Mouse (Mus musculus): ENCODE data around the gene Setd5. TPM values are rescaled to one million over a fixed set of nuclear protein-coding genes. Genes with fewer than 3 reads are reported as not detected.
A peak's percentile ranks its signal among the peaks of the same experiment; 100 is the strongest.

The Setd5 gene
- polyA plus RNA-seq, 1 experiment from 2014 or later: 42.6 TPM

DNA sequence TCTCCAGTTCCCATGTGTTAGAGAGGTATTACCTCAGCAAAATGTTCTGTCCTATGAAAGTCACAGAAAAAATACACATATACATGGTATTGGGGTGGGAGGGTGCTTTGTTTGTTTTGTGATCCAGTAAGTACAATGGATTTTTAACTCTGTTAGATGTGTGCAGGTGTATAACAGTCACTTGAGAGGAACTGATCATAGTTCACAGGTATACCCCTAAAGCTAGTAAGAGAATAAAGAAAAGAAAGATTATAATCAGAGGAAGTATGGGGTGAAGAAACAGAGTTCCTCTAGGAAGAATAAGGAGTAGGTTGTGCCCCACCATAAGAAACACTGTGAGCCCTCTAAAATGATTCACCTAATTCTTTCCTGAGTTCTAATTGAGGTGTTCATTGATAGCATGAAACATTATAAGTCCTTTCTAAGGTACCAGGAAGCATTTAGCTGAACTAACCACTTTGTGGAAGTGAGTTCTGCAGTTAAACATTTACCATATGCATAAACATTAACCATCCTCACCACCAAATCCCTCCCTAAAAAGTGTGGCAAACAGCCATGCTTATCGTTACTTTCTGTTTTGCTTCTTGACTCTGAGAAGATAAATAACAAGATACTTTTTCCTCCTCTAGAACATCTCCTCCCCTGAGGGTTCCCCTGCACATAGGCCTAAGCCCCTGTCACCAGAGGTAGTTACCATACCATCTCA is 64.4 kb downstream of the Setd5 start:
- Histone ChIP-seq H3K9me3 (replicated peaks) (no peaks in the 10 kb centered on the region), H3K36me3 (peaks cover 66% of the 10 kb centered on the region), H3K4me3 (no peak overlapping the region), H3K27ac (no peak overlapping the region), H3K4me2 (no peak overlapping the region), H3K9ac (no peak overlapping the region), H3K27me3 (no peaks in the 10 kb centered on the region), H3K4me1 (replicated peaks) (no peaks in the 10 kb centered on the region)
- no peak for ATAC-seq (replicated peaks; ENCODE audit: insufficient number of reproducible peaks, insufficient read depth, low FRiP score, low read depth)
- WGBS: 71% methylated on average over 1 of the region's 1 CpGs

DNA sequence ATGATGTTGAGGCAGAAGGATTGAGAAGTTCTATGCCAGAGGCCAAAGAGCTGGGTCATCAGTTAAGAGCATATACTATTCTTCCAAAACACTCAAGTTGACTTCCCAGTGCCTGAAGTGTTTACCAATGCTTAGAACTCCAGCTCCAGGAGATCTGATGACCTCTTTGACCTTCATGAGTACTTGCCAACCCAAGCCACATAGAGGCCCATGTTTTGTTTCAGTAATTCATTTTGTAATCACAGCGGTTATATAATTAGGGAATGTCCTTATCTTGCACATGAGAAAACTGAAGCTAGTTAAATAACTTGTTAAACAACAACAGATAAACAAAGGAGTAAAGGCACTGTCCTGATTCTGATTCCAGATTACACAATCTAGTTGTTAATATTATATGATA is 67.6 kb downstream of the Setd5 start:
- 88% methylated on average over 1 of the region's 1 CpGs for WGBS
- Histone ChIP-seq H3K27ac (no peak overlapping the region), H3K27me3 (no peaks in the 10 kb centered on the region), H3K36me3 (peaks cover 81% of the 10 kb centered on the region), H3K9ac (no peak overlapping the region), H3K4me1 (replicated peaks) (no peaks in the 10 kb centered on the region), H3K4me2 (no peak overlapping the region), H3K4me3 (no peak overlapping the region), H3K9me3 (replicated peaks) (no peaks in the 10 kb centered on the region)
- ATAC-seq (replicated peaks; ENCODE audit: insufficient number of reproducible peaks, insufficient read depth, low FRiP score, low read depth): no peak

DNA sequence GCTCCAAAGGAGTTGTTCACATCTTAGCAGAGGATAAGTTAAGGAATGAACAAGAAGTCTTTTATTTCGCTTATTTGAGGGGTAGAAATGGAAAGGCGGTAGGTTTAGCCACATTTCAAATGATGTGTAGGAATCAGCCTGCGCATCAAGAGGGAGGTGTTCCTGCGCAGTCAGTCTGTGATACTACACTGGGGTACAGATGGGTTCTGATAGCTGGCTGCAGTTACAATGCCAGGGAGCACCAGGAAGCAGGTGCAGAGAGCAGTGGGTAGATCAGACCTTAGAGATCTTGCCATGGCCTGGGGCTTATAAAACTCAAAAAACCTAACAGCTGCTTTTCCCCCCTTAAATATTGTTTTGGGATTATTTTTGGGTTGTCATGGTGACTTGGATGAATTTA is 68.1 kb downstream of the Setd5 start:
- no peak for ATAC-seq (replicated peaks; ENCODE audit: insufficient number of reproducible peaks, insufficient read depth, low FRiP score, low read depth)
- Histone ChIP-seq H3K9ac (no peak overlapping the region), H3K36me3 (peaks cover 85% of the 10 kb centered on the region), H3K27me3 (no peaks in the 10 kb centered on the region), H3K4me1 (replicated peaks) (no peaks in the 10 kb centered on the region), H3K27ac (no peak overlapping the region), H3K4me3 (no peak overlapping the region), H3K4me2 (no peak overlapping the region), H3K9me3 (replicated peaks) (no peaks in the 10 kb centered on the region)
- 96% methylated on average over 4 of the region's 4 CpGs for WGBS

DNA sequence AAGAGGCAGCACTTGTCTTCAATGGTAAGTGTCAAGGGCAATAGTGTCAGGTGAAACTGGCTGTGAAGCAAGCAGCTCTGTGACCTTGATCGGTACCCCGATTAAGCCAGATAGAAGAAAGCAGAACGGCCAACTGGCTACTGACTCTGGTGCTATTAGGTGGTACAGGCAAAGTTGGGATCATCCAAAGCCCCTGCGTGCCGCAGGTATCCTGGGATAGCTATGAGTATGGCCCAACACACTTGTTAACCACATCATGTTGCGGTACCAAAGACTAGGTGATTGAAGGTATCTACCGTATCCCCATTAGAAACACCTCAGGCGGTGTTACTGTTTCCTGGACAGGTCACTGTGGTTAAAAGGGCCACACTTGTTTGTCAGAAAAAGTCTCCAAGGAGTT is 76.9 kb downstream of the Setd5 start:
- Histone ChIP-seq H3K9ac (no peak overlapping the region), H3K4me2 (no peak overlapping the region), H3K36me3 (peaks cover 82% of the 10 kb centered on the region), H3K27ac (no peak overlapping the region), H3K4me1 (replicated peaks) (no peaks in the 10 kb centered on the region), H3K9me3 (replicated peaks) (no peaks in the 10 kb centered on the region), H3K4me3 (no peak overlapping the region), H3K27me3 (no peaks in the 10 kb centered on the region)
- WGBS: 94% methylated on average over 8 of the region's 8 CpGs
- no peak for ATAC-seq (replicated peaks; ENCODE audit: insufficient number of reproducible peaks, insufficient read depth, low FRiP score, low read depth)

DNA sequence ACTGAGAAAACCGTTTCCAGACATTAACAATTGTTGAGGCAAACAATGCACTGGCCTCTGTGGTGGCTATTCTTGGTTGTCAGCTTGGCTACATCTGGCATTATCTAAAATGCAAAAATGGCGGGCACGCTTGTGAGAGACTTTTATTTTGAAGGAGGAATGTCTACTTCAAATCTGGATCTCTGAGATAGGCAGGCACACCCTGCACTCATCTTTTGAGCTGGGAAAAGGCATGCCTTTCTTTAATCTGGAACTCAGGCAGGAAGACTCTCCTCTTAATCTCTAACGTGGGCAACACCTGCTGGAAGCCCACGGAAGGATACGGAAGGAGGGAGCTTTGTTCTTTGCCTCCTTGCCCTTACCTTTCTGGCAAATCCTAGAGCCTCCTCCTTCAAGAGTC is 77.7 kb downstream of the Setd5 start:
- Histone ChIP-seq H3K9ac (no peak overlapping the region), H3K4me3 (no peak overlapping the region), H3K36me3 (peaks cover 73% of the 10 kb centered on the region), H3K27ac (no peak overlapping the region), H3K27me3 (no peaks in the 10 kb centered on the region), H3K4me1 (replicated peaks) (no peaks in the 10 kb centered on the region), H3K9me3 (replicated peaks) (no peaks in the 10 kb centered on the region), H3K4me2 (no peak overlapping the region)
- no peak for ATAC-seq (replicated peaks; ENCODE audit: insufficient number of reproducible peaks, insufficient read depth, low FRiP score, low read depth)
- 80% methylated on average over 6 of the region's 6 CpGs for WGBS

DNA sequence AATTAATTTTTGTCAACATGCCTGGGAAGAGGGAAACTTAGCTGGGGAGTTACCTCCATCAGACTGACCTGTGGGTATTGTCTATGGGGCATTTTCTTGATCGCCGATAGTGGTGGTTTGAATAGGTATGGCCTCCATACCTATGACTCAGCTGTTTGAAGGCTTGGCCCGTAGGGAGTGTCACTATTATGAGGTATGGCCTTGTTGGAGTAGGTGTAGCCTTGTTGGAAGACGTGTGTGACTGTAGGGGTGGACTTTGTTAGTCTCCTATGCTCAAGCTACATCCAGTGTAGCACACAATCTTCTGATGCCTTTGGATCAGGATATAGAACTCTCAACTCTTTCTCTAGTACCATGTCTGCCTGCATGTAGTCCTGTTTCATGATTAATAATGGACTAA is 78.9 kb downstream of the Setd5 start:
- 86% methylated on average over 4 of the region's 4 CpGs for WGBS
- H3K4me2 ChIP-seq: no peak overlapping the region
- H3K27me3 ChIP-seq: no peaks in the 10 kb centered on the region
- H3K27ac ChIP-seq: no peak overlapping the region
- H3K9me3 ChIP-seq (replicated peaks): no peaks in the 10 kb centered on the region
- peaks cover 62% of the 10 kb centered on the region for H3K36me3 ChIP-seq
- no peak overlapping the region for H3K9ac ChIP-seq
- no peaks in the 10 kb centered on the region for H3K4me1 ChIP-seq (replicated peaks)
- no peak for ATAC-seq (replicated peaks; ENCODE audit: insufficient number of reproducible peaks, insufficient read depth, low FRiP score, low read depth)
- no peak overlapping the region for H3K4me3 ChIP-seq

DNA sequence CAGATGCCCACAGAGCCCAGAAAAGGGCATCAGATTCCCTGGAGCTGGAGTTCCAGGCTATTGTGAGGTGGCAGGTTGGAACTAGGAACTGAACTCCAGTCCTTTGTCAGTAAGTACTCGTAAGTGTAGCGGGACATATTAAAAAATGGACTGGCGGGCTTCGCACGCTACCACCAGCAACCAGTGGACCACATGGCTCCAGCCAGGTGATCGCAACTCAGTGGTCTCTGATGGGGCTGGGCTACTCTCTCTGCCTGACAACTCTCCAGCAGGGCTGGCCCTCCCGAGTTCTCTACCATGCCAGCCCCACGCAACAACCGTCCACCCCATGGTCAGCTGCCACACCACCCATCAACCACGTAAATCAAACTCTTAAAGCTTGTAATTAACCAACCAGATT is 82.9 kb downstream of the Setd5 start:
- H3K36me3 ChIP-seq: peaks cover 26% of the 10 kb centered on the region
- WGBS: 92% methylated on average over 10 of the region's 10 CpGs

DNA sequence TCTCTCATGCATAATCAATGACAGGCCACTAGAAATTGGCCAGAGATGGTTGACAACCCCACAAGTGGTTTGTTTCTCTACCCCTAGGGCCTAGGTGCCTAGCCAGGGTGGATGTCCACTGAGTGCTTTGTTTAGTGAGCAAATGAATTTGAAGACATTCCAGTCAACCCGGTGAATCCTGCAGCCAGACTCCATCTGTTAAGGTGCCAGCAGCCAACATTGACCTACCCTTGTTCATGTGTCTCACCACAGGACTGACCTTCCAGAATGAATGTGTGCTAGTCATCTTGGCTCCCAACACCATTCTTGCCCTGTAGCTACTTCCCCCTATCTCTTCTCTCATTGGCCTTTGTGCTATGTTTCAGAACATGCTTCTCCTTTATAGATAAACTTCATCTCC is 84.8 kb downstream of the Setd5 start:
- 77% methylated on average over 1 of the region's 1 CpGs for WGBS
- Histone ChIP-seq H3K27me3 (no peaks in the 10 kb centered on the region), H3K4me2 (no peak overlapping the region), H3K27ac (no peak overlapping the region), H3K9ac (no peak overlapping the region), H3K36me3 (peaks cover 13% of the 10 kb centered on the region), H3K4me1 (replicated peaks) (peaks cover 8% of the 10 kb centered on the region), H3K9me3 (replicated peaks) (no peaks in the 10 kb centered on the region), H3K4me3 (no peak overlapping the region)
- no peak for ATAC-seq (replicated peaks; ENCODE audit: insufficient number of reproducible peaks, insufficient read depth, low FRiP score, low read depth)

More for the DNA sequence above, 82.9 kb downstream of the Setd5 start:
- no peak overlapping the region for H3K4me2 ChIP-seq
- H3K9ac ChIP-seq: no peak overlapping the region
- H3K4me1 ChIP-seq (replicated peaks): no peaks in the 10 kb centered on the region
- no peak overlapping the region for H3K27ac ChIP-seq
- no peaks in the 10 kb centered on the region for H3K27me3 ChIP-seq
- H3K9me3 ChIP-seq (replicated peaks): no peaks in the 10 kb centered on the region
- no peak overlapping the region for H3K4me3 ChIP-seq
- no peak for ATAC-seq (replicated peaks; ENCODE audit: insufficient number of reproducible peaks, insufficient read depth, low FRiP score, low read depth)

DNA sequence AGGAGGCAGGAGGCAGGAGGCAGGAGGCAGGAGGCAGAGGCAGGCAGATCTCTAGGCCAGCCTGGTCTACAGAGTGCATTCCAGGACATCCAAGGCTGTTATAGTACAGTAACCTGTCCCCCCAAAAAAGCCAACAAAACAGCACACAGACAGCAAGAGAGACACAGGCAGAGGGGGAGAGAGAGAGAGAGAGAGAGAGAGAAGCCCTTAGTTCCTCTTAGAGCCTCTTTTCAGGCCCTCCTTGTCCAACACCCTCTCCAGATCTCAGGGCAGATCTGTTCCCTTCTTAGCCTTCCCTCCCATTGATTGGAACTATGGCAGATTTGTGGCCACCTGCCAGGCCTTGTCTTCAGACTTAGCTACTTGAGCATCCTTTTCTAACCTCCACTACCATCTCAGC is 86.3 kb downstream of the Setd5 start:
- no peaks in the 10 kb centered on the region; the same call in 1 of the 2 replicates for H3K36me3 ChIP-seq
- H3K27ac ChIP-seq: no peak overlapping the region
- no peak overlapping the region for H3K4me3 ChIP-seq
- peaks cover 12% of the 10 kb centered on the region for H3K4me1 ChIP-seq (replicated peaks)
- no peak for ATAC-seq (replicated peaks; ENCODE audit: insufficient number of reproducible peaks, insufficient read depth, low FRiP score, low read depth)
- H3K9ac ChIP-seq: no peak overlapping the region
- H3K27me3 ChIP-seq: no peaks in the 10 kb centered on the region
- no peaks in the 10 kb centered on the region for H3K9me3 ChIP-seq (replicated peaks)
- H3K4me2 ChIP-seq: no peak overlapping the region

DNA sequence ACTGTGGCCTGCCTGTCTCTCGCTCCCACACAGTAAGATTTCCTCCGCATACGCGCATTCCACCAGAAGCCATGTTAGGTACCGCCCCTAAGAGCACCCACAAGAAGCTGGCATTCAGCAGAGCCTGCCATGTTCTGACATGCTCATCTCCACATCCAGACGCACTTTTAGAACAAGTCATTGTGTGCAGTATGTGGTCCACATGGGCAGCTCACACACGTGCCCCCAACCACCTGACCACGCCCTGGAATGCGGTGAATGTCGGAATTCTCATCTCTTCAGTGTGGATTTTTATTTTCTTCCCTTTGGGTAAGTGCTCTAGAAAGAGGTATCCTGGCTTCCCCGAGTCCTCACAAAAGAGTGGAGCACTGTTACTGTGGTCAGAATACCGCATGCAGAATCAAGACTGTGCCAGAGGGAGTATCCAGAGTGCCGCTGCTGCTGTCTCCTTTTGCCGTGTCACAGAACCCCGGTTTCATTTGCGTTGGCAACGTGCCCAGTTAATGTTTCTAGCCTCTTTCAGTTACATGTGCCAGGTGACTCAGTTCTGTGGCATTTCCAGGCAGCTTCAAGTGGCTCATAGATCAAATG is 89.6 kb downstream of the Setd5 start:
- peak overlapping the region; percentile 20 for H3K4me3 ChIP-seq
- ATAC-seq (replicated peaks; ENCODE audit: insufficient number of reproducible peaks, insufficient read depth, low FRiP score, low read depth): peak; percentile 43
- H3K4me2 ChIP-seq: peak overlapping the region; percentile 47

DNA sequence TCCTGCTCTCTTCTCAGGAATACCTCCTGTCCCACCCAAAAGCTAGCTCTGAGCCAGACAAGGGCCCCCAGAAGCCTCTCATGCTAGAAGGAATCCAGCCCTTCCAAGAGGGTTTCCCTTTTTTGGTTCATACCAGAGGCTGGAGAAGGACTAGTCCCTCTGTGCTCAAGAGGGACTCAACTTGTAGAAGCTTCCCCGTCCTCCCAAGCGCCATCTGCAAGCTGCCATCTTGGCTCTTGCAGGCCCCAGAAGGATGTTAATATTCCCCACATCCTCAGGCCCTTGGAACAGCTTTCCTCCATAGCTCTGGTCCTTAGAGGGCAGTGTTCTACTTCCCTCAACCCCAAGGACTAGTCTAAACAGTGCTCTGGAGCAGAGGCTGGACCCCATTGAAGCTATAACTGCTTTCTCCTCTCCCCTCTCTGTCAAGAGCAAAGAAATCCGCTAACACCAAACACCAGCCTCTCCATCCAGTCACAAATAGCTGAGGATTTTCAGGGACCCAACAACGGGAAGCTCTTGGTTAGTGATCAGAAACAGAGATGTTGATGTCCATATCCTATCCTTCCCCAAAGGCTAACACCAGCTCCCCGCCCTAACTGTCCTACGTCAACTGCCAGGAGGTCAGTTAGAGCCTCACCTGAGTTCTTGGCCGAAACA is 91.3 kb downstream of the Setd5 start:
- Histone ChIP-seq H3K27me3 (no peaks in the 10 kb centered on the region), H3K27ac (no peak overlapping the region), H3K9ac (no peak overlapping the region), H3K4me3 (no peak overlapping the region), H3K36me3 (no peaks in the 10 kb centered on the region), H3K9me3 (replicated peaks) (no peaks in the 10 kb centered on the region), H3K4me2 (no peak overlapping the region), H3K4me1 (replicated peaks) (peaks cover 12% of the 10 kb centered on the region)
- WGBS: 84% methylated on average over 7 of the region's 7 CpGs
- ATAC-seq (replicated peaks; ENCODE audit: insufficient number of reproducible peaks, insufficient read depth, low FRiP score, low read depth): no peak

More for the DNA sequence above, 89.6 kb downstream of the Setd5 start:
- Histone ChIP-seq H3K27me3 (no peaks in the 10 kb centered on the region), H3K4me1 (replicated peaks) (peaks cover 12% of the 10 kb centered on the region), H3K36me3 (no peaks in the 10 kb centered on the region), H3K27ac (peak overlapping the region; percentile 60), H3K9me3 (replicated peaks) (no peaks in the 10 kb centered on the region), H3K9ac (no peak overlapping the region)
- WGBS: 40% methylated on average over 17 of the region's 17 CpGs

DNA sequence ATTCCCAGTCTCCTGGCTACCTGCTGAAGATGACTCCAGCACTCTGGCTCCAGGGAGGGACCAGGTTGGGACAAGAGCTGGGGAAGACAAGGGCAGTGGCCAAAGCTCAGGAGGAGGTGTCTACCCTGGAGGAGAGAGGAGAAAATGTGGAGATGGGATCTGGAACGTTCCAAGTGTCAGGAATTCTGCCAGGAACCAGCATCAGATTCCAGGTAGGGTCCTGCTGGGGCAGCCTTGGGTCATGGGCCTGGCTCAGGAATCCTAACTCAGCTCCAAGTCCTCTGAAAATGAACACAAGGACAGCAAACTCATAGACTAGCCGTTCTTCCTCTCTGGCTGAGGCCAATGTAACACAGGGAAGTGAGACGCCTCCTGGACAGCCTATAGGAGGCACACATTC is 92.7 kb downstream of the Setd5 start:
- WGBS: 52% methylated on average over 3 of the region's 3 CpGs
- H3K4me3 ChIP-seq: no peak overlapping the region
- no peaks in the 10 kb centered on the region for H3K27me3 ChIP-seq
- H3K36me3 ChIP-seq: no peaks in the 10 kb centered on the region
- no peak overlapping the region for H3K9ac ChIP-seq
- H3K4me2 ChIP-seq: no peak overlapping the region
- no peak for ATAC-seq (replicated peaks; ENCODE audit: insufficient number of reproducible peaks, insufficient read depth, low FRiP score, low read depth)
- H3K27ac ChIP-seq: no peak overlapping the region
- H3K4me1 ChIP-seq (replicated peaks): peaks cover 12% of the 10 kb centered on the region
- no peaks in the 10 kb centered on the region for H3K9me3 ChIP-seq (replicated peaks)

Measured in heart, embryonic 15.5 days (tissue).